In the genomic region with DNA sequence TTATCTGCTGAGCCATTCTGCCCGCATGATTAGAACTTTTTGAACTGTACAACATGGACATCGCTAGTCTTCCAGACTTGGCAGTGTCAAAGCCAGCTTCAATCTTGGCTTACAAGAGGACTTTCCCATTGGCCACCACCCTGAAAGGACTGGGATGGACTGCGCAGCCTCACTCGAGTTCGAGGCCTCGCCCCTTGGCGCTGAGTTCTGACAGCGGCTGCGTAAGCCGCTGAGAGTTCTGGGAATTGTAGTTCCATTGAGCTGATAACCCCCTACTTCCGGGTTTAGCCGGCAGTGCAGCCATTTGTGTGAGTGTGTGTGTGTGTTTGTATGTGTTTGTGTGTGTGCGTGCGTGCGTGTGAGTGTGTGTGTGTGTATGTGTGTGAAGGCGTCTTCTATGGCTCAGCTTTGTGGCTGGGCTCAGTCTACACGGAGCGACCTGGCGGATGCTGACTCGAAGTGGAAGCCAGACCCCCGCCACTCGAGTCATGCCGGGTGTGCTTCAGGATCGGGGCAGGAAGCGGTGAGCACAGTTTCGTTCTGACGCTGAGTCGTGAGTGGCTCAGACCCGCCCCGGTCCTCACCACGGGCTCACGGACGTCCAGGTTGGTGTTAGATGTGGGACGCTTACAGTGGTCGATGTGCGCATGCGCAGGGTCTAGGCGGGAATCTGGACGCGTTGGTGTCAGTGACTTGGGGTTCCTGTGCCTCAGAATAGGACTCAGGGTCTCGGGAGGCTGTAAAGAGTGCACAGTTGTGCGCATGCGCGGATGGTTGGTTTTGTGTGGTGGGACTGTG, we compare ENCODE assay signal across 1 mouse cellular context.
TF ChIP-seq lines count a peak whose summit lies in the region.

A gene (plus strand): TSS at position 291 of the 798 bp plus-strand sequence.

TF ChIP-seq in CH12.LX, 34 proteins besides CTCF, POLR2A, EP300 and RAD21 (continued from another document):
- no peak for TF ChIP-seq JUND (conservative IDR thresholded peaks at IDR 0.05; ENCODE audit: low read depth, low read length)
- TF ChIP-seq CHD1 (IDR thresholded peaks at IDR 0.05; ENCODE audit: low read depth, low read length), result no peak
- TF ChIP-seq TBP (conservative IDR thresholded peaks at IDR 0.05; ENCODE audit: low read depth, low read length), result peak; percentile 72
- TF ChIP-seq NRF1 (IDR thresholded peaks at IDR 0.05; ENCODE audit: low read depth, low read length), result peak; percentile 94
- peak; percentile 8; the same call in 1 of the 2 replicates for TF ChIP-seq ETS1 (conservative IDR thresholded peaks at IDR 0.05; ENCODE audit: low read depth, low read length)
- no peak for TF ChIP-seq PAX5 (IDR thresholded peaks at IDR 0.05; ENCODE audit: low read length)
- TF ChIP-seq TCF12 (IDR thresholded peaks at IDR 0.05; ENCODE audit: low read depth, low read length), result peak; percentile 74
- peak; percentile 80; the same call in 1 of the 2 replicates for TF ChIP-seq MAZ (IDR thresholded peaks at IDR 0.05; ENCODE audit: low read depth, low read length)
- no peak for TF ChIP-seq RCOR1 (conservative IDR thresholded peaks at IDR 0.05; ENCODE audit: low read depth, low read length)
- TF ChIP-seq ZMIZ1 (IDR thresholded peaks at IDR 0.05; ENCODE audit: low read depth, low read length), result 0 out of 2 replicates have a peak, but pooled peaks have one; percentile 47
- peak; percentile 23; the same call in 1 of the 2 replicates for TF ChIP-seq UBTF (IDR thresholded peaks at IDR 0.05; ENCODE audit: low read depth, low read length)
- TF ChIP-seq USF2 (conservative IDR thresholded peaks at IDR 0.05; ENCODE audit: low read depth, low read length), result no peak
- TF ChIP-seq ZKSCAN1 (IDR thresholded peaks at IDR 0.05; ENCODE audit: borderline replicate concordance, low read depth, low read length), result no peak
- TF ChIP-seq MAX (IDR thresholded peaks at IDR 0.05; ENCODE audit: low read length), result 0 out of 2 replicates have a peak, but pooled peaks have one; percentile 55
- peak; percentile 19; the same call in 1 of the 2 replicates for TF ChIP-seq MEF2A (IDR thresholded peaks at IDR 0.05; ENCODE audit: borderline replicate concordance, low read depth, low read length)
- TF ChIP-seq JUN (IDR thresholded peaks at IDR 0.05; ENCODE audit: insufficient read depth, low read depth, low read length), result no peak
- peak; percentile 86; the same call in 1 of the 2 replicates for TF ChIP-seq SIN3A (IDR thresholded peaks at IDR 0.05; ENCODE audit: low read length)
- TF ChIP-seq E2F4 (IDR thresholded peaks at IDR 0.05; ENCODE audit: insufficient replicate concordance, low read depth, low read length), result peak; percentile 97
- TF ChIP-seq HCFC1 (IDR thresholded peaks at IDR 0.05; ENCODE audit: low read depth, low read length), result peak; percentile 98
- no peak for TF ChIP-seq POLR2AphosphoS2 (IDR thresholded peaks at IDR 0.05; ENCODE audit: low read depth, low read length)
